Mouse (Mus musculus) monocyte, adult 5-6 weeks (primary cell): ENCODE results near the gene Taz. TPM values are rescaled to one million over a fixed set of nuclear protein-coding genes. Genes with fewer than 3 reads are reported as not detected.

Source experiments
- ATAC-seq: fragments of 153-309, 156-312 bp; replicated peaks from 2 replicates; pipeline ENCODE4 v1.8.0; 2017; ENCODE audit warnings: mild to moderate bottlenecking; ENCODE audit not compliant: low TSS enrichment, insufficient number of reproducible peaks, severe bottlenecking, poor library complexity, low FRiP score
- total RNA-seq: library from RNA; stranded (forward); fragments of 200-1000, 200-491, 200-594 nt; gene quantifications from 3 replicates; pipeline ENCODE4 v1.2.3, GENCODE M21; 2017

The Taz gene
- 59.4 to 103 TPM (median 69.3 TPM) in 3 replicates for total RNA-seq

- ATAC-seq: peak; percentile 75
These were observed at the start of gene Taz, which contains the start of gene Dnase1l1 for GRCm38 (mm10) chrX:74281732-74282394. TSS of gene Taz (plus strand) at chrX:74281912. TSS of gene Dnase1l1 (minus strand) at chrX:74282337.

GRCm38 (mm10) chrX:74233196-74233595 is 48.5 kb upstream of the Taz start:
- no peak for ATAC-seq

DNA sequence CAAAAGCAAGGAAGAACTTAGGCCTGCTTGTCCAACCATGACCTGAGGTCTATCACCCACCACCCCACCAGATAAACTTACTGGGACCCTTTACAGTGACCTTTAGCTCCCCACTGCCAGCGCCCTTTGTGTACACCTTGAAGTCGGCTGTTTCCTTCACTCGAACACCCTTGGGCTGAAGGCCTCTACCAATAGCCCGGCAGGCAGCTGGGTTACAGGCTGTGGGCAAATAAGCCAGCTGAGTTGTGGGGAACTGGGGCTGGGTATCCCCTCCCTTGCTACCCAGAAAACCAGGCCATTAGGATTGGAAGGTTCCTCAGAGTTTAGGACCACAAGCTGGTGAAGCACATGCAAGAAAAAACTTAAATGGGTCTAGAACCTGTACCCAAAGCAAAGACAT is 41.4 kb upstream of the Taz start:
- no peak for ATAC-seq

DNA sequence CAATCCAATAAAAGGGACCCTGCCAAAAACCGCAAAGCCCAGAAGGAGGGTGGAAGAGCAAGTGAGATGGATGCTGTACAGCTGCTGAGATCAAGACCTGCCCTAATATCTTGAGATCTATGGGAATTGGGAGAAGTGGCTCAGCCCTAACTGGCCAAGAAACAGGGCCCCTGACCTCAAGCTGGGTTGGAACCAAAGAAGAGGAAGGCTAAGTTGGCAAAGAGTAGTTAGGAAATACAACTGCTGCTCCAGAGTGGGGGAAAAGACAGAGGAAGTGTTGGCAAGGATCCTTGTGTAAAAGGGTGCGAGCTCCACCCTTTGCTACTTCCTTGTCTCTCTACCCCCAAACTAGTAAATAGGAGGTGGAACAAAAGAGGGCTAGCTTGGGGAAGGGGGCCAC is 38.3 kb upstream of the Taz start:
- ATAC-seq: peak; percentile 26; the same call in 1 of the 2 replicates

GRCm38 (mm10) chrX:74243807-74244206 is 37.9 kb upstream of the Taz start:
- peak; percentile 56 for ATAC-seq

GRCm38 (mm10) chrX:74244614-74245083 is 37.1 kb upstream of the Taz start:
- ATAC-seq: no peak

DNA sequence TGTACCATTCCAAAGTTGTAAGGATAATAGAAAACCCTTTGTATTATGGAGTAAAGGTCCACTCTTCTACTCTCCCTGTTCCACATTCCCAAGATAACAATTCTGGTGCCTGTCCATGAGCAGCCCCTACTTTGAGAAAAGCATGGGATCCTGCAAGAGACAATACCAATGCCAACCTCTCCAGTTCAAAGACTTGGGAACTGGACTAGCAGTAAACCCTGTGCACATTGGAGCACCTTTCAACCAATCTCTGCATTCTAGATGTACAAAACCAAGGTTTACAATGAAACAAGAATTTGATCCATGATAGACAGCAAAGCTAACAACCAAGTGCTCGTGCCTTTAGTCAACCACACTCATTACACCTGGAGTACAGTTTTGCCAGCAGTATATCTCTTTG is 36.6 kb upstream of the Taz start:
- no peak for ATAC-seq

DNA sequence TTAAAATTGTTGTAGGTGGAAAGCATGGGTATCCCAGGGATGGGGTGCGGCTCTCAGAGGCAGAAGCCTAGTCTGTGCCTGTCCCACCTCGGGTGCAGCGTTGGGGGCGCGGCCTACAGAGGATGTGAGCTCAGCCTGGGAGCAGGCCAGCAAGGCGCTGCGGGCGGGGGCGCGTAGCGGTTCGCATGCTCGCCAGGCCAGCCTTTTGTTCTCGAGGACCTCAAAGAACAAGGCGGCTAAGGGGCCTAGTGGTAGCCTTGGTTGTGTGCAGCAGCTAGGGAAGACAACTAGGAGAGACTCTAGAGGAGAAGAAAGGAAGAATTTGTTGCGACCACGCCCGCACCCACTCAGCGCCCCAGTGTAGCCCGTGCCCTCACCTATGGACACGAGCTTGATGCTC is 36.0 kb upstream of the Taz start:
- ATAC-seq: no peak

DNA sequence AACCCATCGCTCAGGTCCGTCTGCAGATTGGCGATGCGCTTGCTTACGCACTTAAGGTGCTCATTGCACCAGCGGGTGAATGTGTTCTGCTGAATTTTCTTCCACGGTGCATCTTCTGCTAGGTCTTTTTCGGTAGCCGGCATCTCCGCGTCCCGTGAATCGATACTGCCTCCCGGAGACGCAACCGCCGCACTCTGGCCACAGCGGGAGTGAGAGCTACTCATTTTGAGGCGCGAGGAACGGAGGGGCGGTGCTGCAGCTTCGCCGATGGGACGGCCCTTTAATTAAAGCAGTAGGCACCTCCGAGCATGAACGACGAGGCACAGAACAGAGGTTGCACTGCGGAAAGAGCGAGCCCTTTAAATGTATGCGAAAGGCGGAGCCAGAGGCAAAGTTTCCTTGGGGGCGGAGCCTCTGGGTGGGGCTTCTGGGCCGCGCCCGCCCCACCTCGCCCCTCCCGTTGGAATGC is 35.5 kb upstream of the Taz start:
- ATAC-seq: peak; percentile 41

DNA sequence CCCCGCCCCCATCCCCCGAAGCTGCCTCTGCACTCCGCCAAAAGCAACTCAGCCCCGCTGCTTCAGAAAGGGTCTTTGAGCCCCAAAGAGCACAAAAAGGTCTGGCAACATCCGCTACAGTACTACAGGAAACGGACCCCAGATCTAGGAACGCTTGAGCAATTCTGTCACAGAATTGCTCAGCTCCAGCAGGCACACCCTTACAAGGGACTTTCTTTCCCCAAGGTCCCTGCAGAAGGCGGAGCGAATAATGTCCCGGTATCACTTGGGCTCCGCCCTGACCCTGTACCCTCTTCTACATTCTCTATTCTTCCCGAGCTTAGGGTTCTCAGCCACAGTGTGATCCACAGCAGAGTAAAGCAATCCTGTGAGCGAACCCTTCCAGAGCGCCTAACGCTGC is 35.0 kb upstream of the Taz start:
- no peak for ATAC-seq

DNA sequence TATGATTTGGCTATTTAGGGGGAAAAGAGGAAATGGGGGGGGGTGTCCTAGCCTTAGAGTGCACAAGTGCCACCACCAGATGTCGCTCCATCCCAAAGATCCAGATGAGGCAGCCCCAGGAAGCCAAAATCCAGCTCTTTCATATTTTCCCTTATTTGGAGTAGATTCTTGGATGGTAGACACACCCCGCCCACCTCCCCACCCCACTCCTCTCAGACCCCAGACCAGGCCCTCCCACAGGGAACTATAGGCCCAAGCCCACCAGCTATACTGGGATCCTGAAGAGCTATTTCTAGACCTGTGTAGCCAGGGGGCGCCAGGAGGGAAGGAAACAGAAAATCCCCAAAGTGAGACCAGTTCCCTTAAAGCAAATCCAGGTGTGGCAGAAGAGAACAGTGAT is 33.1 kb upstream of the Taz start:
- ATAC-seq: no peak

- no peak for ATAC-seq
These were observed 32.1 kb upstream of the Taz start, which contains the start of gene Flna for GRCm38 (mm10) chrX:74249615-74250014. TSS of gene Flna (minus strand) at chrX:74249820.

- ATAC-seq: peak; percentile 88
These were observed 27.4 kb upstream of the Taz start, which contains the start of gene Emd for GRCm38 (mm10) chrX:74254153-74254887. TSS of gene Emd (plus strand) at chrX:74254687.

DNA sequence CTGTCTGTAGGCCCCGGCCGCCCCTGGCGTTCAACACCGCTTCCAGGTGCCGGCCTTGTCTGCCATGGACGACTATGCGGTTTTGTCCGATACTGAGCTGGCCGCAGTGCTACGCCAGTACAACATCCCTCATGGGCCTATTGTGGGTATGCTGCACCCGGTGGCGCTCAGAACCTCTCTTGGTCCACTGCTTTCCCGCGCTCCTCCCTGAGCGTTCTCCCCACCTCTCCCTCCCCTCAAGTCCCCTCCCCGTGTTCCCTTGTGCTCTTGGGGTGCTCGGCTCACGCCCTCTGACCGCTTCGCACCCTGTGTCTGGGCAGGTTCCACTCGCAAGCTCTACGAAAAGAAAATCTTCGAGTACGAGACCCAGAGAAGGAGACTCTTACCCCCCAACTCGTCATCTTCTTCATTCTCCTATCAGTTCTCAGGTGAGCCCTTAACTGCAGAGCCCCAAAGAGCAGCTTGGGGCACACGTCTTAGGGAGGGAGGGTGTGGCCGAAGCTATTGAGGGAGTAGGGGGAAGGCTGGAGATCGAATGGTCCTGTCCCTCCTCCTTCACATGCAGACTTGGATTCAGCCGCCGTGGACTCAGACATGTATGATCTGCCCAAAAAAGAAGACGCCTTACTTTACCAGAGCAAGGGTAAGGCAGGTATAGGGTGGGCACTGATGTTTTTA is 26.7 kb upstream of the Taz start:
- no peak for ATAC-seq

- no peak for ATAC-seq
These were observed 24.0 kb upstream of the Taz start for GRCm38 (mm10) chrX:74257746-74258145.

GRCm38 (mm10) chrX:74269736-74270061 is 12.0 kb upstream of the Taz start:
- ATAC-seq: peak; percentile 33; the same call in 1 of the 2 replicates

GRCm38 (mm10) chrX:74270062-74270901 is 11.4 kb upstream of the Taz start, which contains the start of gene Rpl10:
TSS of gene Rpl10 (plus strand) at chrX:74270812.
- ATAC-seq: peak; percentile 92

DNA sequence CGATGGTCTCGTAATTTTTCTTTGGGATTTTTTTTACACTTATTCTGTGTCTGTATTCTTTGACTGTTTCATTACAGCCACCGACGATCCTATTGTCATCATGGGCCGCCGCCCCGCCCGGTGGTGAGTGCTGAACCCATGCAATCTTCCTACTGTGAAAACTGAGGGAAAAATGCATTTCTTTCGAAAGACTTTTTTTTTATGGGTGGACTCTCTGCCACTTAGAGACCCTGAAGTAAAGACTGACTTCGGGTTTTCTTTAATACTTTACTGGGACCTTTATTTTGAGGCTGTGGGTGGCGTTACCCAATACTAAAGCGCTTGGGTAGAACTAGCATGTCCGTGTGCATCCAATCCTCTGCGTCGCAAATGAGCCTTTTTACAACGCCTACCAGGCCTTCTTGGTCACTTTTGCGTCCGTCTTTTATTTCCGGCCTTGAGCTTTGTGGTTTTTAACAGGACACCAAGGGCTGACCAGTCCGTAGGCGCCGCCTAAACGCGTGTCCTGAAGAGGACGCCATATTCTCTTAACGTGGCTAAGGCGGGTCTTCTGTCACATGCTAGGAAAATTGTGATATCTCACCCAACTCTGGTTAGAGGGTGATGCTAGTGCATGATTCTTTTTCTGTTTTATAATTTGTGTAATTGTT is 10.7 kb upstream of the Taz start:
- peak; percentile 19; the same call in 1 of the 2 replicates for ATAC-seq
